Mouse (Mus musculus): Measurements from ENCODE around the gene Lyst.

GRCm38 (mm10) chr13:13781026-13781425 lies 190.8 kb downstream of the Lyst start:
- TF ChIP-seq CTCF (IDR thresholded peaks at IDR 0.05; ENCODE audit: low read depth, low read length) (no peak), POLR2A (IDR thresholded peaks at IDR 0.05; ENCODE audit: extremely low read depth, insufficient read depth, low read length) (no peak)
